Mouse (Mus musculus) ES-Bruce4 (cell line): Measurements from ENCODE around the gene Hnrnpu.

Experiments
- CTCF ChIP-seq: IDR thresholded peaks from one replicate; pipeline ENCODE4 v1.8.1; 2011; ENCODE audit warnings: low read depth, low read length
- POLR2A ChIP-seq: IDR thresholded peaks from one replicate; pipeline ENCODE4 v1.8.1; 2011; ENCODE audit warnings: low read length; ENCODE audit not compliant: insufficient read depth

DNA sequence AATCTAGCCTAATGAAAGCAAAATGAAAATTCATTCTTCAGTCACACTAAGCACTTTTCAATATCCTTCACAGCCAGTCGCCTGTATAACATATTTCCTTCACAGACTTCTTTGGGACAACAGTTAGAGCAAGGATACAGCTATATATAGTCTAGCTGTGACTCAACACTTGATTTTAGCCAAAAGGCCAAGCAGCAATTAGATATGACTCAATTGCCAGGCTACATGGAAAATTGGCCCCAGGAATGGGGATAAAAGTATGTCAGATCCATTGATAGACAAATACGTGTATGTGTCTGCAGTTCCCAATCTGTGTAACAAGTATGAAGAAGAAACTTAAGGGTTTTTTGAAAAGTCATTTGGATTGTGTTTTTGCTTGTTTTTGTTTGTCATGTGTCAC, 2.6 kb upstream of the Hnrnpu start:
- TF ChIP-seq POLR2A (no peak), CTCF (no peak)
